Mouse (Mus musculus) layer of hippocampus, postnatal 14 days (tissue): ENCODE measurements around the gene Sgsm1. TPM values are rescaled to one million over a fixed set of nuclear protein-coding genes. Genes with fewer than 3 reads are reported as not detected.

Source experiments
- DNase-seq, 2 experiments: peaks; one replicate each; pipeline ENCODE4 v3.0.0; 2021 to 2022; ENCODE audit warnings: low spot score in 2 of 2, mixed read lengths in 1 of 2
- total RNA-seq, 2 experiments: library from RNA; stranded (reverse); gene quantifications; 2 replicates each; pipeline ENCODE4 v1.2.3; 2021

Sgsm1 gene
- total RNA-seq, 2 experiments from 2014 or later: 67.8 to 73.2 TPM

DNA sequence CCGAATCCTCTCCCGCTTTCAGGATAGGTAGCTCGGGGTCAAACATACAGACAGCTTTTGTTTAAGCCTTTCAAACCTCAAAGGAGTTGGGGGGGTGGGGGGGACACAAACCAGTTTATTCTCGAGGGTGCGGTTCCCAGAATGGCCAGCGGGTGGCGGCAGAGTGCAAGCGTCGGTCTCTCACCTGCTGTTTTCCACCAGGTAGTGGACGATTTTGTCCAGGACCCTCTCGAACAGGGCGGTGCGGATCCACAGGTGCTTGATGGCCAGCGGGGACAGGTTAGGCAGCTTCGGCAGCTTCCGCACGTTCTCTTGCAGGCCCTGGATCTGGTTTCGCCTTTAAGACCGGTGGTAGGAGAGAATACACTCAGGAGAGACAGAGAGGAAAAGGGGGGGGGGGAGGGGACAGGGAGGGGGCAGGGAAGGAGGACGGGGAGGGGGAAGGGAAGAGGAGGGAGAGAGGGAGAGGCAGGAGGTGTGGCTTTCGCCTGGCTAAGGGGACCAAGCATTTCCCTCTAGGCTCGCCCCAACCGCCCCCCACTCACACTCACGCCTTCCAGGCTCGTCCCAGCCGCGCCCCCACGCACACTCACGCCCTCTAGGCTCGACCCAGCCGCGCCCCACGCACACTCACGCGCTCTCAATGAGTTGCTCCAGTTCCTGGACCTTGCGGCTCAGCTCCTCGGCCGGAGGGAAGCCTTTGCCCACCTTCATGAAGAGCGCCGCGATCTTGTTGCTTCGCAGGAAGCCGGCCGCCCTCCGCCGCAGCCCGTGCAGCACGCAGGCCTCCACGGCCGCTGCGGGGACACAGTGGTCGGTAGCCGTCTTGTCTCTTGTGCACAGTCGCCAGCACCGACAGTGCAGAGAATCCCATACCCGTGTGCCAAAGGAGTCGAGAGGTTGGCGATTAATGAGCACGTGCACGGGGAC, 23.7 kb downstream of the Sgsm1 start:
- DNase-seq: peak; percentile 71 to 73

DNA sequence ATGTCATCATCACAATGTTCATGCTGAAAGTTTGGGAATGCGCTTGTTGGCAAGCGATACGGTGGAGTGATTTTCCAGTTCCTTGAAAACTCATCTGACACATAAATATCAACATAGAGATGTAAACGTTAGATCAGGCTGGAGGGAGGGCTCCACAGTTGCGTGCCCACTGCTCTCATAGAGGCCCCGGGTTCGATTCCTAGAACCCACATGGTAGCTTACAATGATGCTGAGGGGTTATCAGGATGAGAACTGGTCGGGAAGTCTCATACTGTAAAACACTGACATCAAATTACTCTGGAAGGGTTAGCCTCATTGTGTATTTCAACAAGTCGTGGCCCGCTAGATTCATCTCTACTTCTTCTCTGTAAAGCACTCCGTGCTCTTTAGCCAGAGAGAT, 24.5 kb downstream of the Sgsm1 start:
- DNase-seq: no peak

DNA sequence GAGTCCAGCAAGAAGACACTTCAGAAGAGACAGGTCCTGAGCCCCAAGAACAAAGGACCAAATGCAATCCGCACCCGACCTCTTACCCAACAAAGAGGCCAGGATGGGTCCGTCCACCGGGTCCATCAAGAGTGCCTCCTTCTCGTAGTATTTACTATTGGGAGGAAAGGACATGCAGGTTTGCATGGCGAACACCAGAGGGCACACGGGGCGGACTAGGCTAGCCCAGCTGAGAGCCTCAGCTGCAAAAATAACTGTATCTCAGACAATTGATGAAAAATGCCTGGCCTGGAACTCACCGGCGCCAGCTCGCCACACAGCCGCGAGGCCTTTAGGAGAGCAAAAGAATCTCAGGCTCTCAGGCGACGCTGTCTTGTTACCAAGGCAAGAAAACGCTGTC, 25.0 kb downstream of the Sgsm1 start:
- DNase-seq: no peak

DNA sequence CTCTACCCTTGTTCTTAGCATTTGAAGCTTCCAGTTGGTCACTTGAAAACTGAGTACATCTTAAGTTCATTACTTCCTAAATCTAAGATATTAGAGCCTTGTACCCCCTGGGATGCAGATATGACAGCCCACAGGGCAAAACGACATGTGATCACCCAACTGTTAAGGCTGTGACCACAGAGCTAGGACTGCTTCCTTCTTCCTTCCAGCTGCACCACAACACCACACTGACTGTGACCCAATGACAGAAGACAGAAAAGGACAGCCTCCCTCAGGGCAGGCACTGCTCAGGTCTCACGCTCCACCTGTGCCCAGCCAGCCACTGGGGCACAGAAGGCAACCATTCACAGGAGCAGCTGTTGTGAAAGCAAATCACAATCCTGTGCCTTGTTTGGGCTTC, 26.9 kb downstream of the Sgsm1 start:
- no peak for DNase-seq

DNA sequence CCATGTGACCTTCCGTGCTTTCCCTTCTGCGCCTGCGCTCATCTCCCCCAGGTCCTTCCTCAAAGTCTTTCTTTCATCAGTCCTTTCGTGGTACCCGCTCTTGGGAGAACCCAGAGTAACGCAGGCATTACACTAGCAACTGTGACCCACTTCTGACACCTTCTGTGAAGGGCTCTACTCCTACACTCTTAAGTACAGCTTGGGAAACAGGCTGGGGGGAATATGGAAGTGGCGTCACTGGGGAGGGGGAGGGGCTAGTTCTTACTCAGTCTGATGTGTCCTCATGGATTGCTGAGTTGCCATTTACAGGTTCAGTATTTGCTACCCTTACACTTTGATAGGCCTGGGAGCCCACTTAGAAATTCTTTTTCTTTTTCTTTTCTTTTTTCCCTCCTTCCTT, 29.0 kb downstream of the Sgsm1 start:
- no peak for DNase-seq

DNA sequence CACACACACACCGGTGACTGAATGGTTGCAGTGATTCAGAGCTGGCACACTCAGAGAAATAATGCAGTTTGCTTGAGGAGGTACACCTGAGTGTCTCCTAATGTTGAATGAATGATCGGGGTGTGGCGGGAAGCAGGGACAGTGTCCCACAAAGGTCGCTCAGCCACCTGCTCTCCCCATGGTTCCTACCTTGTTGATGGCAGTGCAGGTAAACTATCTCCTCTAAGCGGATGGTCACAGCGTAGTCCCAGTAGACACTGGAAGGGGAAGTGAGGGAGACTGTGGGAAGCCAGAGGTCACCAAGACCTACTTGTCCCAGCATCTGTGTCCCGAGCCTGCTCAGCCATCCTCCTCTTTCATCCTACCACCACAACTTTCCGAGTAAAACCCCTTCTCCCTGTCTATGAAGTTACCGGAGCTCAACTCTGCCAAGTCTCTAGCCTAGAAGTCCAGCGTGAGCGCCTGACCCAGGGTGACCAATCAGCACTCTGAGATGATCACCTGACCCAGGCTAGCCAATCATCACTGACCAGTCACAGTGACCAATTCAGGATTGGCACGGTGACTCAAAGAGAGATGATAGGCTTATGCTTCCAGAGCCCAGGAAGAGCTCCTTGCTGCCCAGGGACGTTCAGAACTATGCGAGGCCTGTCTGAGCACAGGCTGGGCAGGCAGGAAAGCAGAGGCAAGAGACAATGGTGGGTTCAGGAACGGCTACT, 30.3 kb downstream of the Sgsm1 start:
- no peak for DNase-seq

DNA sequence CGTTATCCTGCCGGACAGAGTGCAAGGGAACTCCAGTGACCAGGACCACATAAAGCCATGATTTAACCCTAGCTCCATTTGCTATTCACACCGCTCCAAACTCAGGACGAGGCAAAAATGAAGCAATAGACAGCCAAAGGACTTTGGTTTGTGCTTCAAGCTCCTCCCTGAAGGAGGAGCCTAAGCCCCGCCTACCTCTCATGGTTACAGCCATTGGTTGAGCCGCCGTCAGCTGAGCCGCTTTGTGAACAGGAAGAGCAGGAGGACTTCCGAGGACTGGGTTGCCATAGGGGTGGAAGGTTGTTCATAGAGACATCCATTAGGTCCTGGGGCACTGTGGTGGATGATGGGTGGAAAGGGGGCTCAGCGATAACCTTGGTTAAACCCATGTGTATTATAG, 34.7 kb downstream of the Sgsm1 start:
- DNase-seq: no peak

DNA sequence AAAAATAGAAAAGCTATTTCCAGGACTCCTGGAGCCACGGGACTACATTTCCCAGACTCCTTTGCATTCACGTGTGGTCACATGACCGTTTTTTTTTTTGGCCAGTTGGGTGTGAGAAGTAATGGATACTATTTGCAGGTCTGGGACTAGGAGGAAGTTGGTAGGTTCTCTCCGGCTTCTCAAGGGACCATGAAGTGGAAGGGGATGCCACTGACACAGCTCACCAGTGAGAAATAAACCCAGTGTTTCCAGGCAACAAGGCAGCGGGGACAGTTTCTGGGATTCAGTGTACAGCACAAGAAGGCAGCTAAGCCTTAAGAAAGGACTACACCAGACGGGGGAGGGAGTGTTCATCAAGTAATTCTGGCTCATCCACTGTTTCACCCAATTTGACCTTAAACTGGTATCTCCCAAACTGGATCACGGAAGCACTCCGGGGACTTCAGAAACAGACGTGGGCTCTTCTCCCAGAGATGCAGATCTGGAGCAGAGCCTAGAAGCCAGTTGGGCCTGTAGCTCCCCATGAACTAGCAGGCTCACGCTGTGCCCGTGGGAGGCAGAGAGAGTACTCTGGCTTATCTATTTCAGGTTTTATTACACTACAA, 39.3 kb downstream of the Sgsm1 start:
- peak; percentile 56 to 82 for DNase-seq

DNA sequence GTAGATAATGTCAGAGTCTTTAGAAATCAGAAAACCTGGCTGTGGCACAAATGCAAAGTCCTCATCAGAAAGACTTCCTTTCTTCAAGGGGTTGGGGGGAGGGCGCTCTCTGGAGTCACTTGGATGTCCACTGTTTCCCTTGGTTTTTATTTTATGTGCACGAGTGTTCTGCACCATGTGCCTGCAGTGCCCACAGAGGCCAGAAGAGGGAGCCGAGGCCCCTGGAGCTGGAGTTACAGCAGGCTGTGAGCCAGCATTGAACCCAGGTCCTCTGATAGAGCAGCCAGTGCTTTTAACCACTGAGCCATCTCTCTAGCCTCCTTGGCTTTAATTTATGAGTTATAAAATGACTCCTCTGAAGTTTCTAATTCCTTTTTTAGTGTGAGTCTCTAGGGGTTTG, 40.5 kb downstream of the Sgsm1 start:
- DNase-seq: no peak

DNA sequence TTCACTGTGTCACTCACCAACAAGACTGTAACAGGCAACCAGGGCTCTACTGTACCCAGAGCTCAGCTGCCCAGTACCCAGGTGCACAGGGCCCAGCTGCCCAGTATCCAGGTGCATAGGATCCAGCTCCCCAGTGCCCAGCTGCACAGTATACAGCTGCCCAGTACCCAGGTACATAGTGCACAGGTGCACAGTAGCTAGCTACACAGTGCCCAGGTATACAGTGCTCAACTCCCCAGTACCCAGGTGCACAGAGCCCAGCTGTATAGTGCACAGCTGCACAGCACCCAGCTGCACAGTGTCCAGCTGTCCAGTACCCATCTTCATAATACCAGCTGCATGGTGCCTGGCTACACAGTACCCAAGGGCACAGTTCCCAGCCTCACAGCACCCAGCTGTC, 42.3 kb downstream of the Sgsm1 start:
- DNase-seq: no peak

DNA sequence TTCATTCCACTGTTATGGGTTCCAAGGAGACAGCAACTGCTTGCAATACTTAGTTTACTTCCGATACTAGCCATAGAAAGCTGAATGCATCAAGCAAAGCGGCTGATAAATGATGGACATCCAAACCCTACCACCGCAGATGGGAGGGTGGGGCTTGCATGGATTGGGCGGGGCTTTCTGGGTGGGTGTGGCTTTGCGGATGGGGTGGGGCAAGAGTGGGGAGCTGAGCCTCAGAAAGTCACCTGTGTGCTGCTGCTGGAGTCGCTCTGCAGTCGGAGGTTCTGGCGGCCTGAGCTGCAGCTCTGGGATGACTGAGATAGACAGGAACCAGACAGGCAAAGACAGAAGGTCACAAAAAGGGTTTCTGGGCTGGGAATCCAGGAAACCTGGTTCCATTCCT, 44.9 kb downstream of the Sgsm1 start:
- no peak for DNase-seq

DNA sequence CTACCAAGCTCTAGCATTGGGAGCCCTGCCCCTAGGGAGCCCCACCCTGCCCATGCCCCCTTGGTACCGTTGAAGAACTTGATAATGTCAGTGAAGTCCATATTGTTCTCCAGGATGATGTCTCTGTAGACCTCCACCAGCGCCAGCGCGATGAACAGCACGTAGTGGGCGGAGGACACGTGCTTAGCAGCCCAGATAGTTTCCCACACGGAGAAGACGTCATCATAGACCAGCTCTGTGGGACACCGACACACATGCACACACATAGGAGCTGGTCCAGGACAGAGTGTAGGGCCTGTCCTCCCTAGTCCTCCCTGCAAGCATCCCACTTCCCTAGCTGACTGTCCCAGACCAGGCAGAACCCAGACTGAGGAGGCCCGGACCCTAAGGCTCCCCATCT, 59.8 kb downstream of the Sgsm1 start:
- DNase-seq: peak in 1 of 2 experiments; percentile 43

DNA sequence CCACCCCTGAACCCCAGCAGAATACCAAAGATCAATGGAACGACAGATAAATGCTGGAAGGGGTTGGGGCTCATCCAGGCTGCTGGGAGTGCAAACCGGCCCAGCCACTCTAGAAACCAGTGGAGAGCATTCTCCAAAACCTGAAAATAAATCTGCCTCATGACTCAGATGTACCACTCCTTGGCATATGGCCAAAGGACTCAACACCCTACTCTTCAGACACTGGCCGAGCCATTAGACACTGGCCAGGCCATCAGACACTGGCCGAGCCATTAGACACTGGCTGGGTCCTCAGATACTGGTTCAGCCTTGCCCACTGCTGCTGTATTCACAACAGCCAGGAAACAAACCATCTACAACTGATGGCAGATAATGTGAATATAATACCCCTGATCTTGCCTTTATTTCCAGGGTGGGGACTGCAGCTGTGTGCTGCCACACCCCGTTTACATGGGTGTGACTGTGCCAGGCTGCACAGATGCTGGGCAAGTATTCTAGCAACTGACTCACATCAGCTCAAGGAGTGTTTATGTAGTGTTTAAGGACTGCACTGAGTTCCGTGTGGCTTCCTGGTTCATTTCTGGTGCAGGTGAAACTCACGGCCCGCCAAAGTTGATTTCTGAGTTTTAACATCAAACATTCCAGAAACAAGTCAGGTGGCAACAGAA, 61.2 kb downstream of the Sgsm1 start:
- DNase-seq: no peak

DNA sequence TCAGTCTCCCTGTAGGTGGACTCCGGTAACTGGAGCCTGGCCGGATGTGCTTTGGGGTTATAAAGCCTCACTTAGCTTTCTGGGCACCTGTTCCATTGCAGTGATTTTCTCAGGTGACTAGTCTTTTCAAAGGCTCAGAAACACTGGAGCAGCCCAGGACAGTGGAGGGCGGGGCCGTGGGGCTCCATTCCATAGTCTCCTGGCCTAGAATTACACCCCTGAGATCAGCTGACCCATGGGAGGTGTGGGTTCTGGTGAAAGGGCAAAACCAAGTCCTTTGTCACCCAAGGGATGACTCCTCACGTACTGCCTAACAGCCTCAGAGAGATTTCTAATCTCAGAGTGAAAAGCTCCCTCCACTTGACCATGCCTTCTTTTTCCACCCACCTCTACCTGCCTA, 80.4 kb downstream of the Sgsm1 start:
- DNase-seq: no peak

DNA sequence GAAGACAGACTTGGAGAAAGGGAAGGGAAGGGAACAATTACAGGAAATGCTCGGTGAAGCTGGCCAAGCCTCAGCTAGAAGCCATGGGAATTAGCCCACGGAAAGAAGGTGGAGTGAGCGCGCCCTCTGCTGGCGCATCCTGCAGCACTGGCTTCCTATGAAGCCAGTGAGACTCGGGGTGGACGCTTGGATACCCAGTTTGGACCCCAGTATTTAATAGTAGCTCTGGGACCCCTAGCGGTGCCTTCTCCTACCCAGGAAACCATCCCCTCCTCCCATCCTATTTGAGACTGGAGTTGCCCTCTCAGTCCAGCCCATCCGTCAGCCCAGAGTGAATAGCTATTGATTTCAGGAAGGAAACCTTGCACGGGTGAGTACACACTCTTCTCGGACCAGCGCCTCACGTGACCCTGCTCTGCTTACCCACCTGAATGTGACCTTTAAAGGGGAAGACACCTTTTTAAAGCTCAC, 83.9 kb downstream of the Sgsm1 start, which contains the start of gene Tmem211:
TSS of gene Tmem211 (plus strand) at position 278 of the 471 bp plus-strand sequence.
- peak; percentile 83 to 89 for DNase-seq

DNA sequence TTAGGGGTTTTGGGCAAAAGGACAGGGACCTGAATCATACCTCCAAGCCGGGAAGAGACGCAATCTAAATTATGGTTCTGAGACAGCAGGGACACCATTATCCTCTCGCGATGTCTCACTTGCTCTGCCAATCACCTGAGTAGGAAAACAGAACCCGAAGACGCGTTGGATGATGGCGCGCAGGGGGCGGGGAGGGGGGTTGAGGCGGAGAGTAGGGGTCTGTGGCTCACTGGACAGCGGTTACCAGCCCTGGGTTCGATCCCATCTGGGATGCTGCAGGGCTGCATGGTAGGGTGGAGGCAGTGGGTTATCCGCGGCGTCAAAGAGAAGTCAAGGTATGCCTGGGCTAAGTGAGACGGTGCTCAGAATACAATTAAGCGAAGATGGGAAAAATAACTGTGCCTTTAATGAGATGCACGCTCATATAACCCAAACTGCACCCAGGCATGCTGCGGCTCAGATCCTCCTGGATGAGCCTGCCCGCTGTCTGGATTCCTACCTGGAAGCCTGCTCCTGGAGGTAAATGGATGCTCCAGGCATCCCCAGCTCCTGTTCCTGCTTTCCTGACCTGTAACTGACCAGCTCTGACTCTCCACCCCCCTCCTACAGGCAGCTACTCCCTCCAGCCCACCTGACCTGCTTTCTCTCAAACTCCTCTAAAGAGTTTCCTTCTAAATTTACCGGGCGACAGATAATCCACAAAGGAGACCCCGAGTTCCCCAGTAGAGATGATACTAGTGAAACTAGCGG, 84.7 kb downstream of the Sgsm1 start:
- DNase-seq: no peak

DNA sequence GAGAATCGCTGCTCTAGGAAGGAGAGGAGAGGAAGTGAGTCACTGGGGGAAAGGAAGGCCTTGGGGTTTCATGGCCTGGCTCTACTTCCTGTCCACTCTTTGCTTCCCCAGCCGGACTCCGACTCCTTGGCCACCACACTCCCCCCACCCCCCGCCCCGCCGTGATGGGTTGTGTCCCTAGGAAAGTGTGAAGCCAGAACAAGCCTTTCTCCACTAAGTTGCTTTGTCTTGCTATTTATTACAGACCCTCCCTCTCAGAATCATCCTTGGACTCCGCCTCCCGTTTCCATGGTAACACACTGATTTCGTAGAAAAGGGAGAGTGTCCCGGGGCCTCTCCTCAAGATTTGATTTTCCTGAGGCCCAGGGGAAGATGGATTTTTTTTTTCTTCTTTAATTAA, 85.3 kb downstream of the Sgsm1 start:
- DNase-seq: no peak

DNA sequence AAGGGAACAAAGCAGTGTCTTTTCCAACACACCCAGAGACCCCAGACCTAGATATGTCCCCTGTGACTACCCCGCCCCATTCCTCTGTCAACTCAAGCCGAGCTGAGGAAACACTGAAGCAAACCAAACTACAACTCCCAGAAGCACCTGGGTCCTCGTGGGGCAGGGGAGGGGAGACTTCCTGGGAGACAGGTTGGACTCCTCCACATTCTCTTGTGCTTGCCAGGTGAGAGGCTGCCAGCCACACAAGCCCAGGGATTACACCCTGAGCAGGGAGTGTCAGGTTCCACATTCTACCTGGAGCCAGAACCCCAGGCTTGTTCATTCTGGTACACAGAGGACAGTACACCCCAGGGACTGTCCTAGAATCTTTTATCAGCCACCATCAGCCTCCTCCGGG, 86.7 kb downstream of the Sgsm1 start:
- DNase-seq: no peak

DNA sequence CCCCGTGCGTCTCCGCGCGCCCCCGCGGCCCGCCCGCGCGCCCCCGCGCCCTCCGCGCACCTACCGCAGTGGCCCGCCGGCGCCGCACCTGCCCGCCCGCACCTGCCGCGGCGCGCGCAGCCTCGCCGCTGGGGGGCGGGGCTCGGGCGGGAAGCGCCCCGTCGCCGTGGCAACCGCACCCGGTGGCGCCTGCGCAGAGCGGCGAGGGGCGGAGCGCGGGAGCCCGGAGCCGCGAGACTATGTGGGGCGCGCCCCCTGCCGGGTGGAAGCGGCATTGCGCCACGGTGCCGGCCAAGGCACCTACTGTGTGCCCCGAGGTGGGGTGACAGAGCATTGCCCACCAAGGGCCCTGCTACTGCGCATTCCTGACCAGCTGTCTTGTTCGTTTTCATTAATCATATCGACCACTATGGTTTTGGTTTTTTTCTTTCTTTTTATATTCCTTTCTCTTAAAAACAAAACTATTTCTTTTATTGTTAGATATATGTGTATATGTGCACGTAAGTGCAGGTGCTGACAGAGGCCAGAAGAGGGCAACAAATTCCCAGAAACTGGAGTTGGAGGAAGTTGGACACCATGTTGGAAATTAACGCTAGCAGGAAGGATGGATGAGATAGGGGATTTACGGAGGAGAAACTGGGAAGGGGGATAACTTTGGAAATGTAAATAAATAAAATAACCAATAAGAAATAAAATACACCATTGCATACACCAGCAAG, 89.3 kb downstream of the Sgsm1 start, which contains the start of gene 2900026A02Rik:
TSS of gene 2900026A02Rik (minus strand) at position 90 of the 719 bp plus-strand sequence.
- DNase-seq: peak; percentile 65 to 74
